Mouse (Mus musculus) heart, postnatal 25 days (tissue): ENCODE measurements around the gene Rbfox2. TPM values are rescaled to one million over a fixed set of nuclear protein-coding genes. Genes with fewer than 3 reads are reported as not detected.

Source experiments
- DNase-seq: peaks from one replicate; pipeline ENCODE4 v3.0.0; 2022; ENCODE audit warnings: low spot score
- intact Hi-C: fragments of 180-260 bp; cut with DNase I; formaldehyde crosslinking; loops from one replicate; pipeline ENCODE4 v1.15.1; 2025
- total RNA-seq, 2 experiments: library from RNA; stranded (reverse); gene quantifications; 2 replicates each; pipeline ENCODE4 v1.2.3; 2021

Gene Rbfox2
- total RNA-seq = 100 to 1,000 TPM; 111 to 117 TPM

DNA sequence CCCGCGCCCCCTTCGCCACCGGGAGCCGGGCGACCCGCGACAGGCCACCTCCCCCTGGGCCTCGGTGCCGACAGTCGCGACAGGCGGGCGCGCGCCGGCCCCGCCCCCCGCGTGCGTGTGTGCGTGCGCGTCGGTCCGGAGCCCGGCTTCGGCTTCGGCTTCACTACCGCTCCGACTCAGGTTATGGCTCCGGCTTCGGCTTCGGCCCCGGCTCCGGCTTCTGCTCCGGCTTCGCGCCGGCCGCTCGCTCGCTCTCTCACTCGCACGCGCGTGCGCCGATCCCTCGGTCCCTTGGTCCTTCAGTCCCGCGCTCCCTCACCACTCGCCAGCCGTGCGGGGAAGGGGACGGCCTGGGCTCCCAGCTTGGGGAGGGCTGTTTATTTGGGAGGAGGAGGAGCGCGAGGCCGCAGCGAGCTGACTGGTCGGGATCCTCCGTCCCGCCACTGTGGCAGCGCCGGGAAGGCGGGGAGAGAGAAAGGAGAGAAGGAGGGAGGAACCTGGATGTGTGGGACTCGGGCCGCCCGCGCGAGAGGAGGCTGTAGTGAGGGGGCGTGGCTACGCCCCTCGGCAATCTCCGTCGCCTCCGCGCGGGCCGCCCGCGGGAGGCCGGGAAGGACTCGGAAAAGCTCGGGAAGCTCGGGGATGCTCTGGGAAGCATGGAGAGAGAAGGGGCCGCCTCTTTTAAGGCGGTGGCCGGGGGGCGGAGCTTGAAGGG is at the start of gene Rbfox2:
Gene Rbfox2, minus strand, starts transcription at position 458 of the 715 bp plus-strand sequence.
- intact Hi-C loops = loop anchor here (2.0 kb wide), 1 partner anchor 30 kb away; no protein-coding TSS in a partner anchor

DNA sequence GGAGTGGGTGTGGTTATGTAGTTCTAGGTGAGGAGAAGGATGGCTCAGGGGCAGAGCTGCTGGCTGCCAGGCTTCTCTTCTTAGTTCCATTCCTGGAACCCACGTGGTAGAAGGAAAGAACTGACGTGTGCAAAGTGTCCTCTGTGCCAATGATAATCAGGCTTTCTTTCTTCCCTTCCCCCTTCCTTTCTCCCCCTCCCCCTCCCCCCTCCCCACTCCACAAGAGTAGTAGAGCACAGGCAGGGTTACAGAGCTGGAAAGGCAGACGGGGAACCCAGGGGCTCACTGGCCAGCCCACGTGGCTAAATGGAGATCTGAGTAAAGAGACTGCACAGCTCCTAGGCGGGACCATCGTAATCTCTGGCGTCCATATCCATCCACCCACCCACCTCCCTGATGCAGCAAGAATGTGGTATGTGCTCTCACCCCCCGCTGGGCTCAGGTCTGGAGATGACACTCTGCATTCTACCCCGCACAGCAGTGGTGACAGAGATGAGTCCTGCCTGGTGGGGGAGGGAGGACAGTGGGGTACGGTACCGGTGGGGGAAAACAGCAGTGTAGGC is 49.5 kb upstream of the Rbfox2 start:
- intact Hi-C loops = no loop called here
- DNase-seq = no peak

More for the DNA sequence above, at the start of gene Rbfox2:
- peak; percentile 93 for DNase-seq

DNA sequence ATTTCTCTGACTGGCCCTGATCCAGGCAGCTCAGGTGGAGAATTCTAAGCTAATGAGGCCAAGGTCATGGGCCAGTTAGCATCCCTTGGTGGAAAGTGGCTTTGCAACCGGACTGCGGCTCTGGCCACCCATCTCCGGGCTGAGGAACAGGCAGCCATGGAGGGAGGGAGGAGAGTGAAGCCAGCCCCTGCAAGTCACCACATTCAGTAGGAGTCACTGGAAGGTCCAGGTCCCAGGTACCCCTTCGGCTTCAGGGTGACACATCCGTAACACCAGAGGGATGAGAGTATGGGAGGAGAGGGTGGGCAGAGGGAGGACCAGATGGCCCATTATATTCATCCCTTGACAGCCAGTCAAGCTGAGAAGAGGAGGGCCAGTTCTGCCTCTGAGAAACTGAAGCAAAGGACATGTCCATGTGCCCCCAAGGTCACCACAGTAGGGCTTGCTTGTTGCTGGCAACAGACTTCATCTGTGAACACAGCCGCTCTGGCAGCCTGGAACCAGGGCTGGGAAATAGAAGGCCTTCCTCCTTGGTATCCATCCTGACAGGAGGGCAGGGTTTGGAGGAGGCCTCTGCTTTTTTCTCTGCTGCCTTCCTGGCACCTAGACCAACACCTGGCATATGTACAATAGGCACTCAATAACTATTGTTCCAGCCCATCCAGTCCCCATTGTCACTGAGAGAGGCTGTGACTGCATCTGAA is 48.2 kb upstream of the Rbfox2 start:
- DNase-seq = no peak
- intact Hi-C loops = no loop called here

- intact Hi-C loops = no loop called here
- DNase-seq = no peak
These were observed 47.7 kb upstream of the Rbfox2 start for GRCm38 (mm10) chr15:77354496-77354847.

DNA sequence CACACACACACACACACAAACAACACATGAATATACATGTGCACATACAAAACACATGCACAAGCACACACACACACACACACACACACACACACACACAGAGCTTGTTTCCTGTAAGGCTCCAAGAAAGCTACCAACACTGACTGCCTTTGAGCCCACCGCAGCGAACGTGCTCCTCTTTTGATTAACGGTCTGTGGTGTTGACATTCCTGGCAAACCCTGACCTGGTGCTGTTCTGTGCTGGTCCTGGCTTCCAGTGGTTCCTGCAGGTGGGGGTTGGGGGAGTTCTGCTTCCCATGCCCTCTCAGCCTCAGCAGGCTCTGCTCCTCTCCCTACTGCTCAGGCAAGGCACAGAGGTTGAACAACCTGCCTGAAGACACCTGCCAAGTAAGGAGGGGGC is 47.0 kb upstream of the Rbfox2 start:
- intact Hi-C loops = no loop called here
- DNase-seq = no peak

DNA sequence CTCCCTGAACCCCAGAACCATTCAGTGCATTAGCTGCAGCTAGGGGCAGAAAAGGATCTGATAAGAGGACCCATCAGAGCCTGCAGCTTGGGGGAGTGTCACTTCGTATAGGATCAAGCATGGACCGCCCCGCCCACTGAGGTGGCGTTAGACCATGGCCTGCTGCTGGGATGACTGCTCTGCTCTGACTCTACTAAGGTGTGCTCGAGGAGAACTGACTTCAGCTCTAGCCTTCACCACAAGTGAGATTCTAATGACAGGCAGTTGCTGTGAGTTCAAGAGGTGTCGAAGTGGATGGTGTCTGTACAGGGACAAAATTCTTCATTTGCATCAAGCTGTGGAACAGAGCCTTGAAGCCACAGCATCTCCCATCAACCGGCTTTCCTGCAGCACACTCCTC is 46.1 kb upstream of the Rbfox2 start:
- no peak for DNase-seq
- intact Hi-C loops = no loop called here

DNA sequence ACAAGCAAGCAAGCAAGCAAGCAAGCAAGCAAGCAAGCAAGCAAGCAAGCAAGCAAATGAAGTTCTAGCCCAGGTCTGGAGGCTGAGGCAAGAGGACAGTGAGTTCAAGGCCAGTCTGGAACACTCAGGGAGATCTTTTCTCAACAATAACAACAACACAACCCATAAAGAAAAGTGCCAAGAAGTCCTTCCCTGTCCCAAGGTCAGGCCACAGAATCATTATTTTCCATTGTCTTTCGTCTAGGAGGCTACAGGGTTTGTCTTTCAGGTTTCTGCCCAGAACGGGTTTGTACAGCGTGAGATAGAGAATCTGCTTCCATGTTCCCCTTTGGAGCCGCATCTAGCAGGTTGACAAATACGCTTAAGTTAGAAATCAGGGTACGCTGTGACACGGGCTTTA is 43.3 kb upstream of the Rbfox2 start:
- intact Hi-C loops = no loop called here
- no peak for DNase-seq

- intact Hi-C loops = no loop called here
- no peak for DNase-seq
These were observed 41.3 kb upstream of the Rbfox2 start for GRCm38 (mm10) chr15:77348146-77348545.

DNA sequence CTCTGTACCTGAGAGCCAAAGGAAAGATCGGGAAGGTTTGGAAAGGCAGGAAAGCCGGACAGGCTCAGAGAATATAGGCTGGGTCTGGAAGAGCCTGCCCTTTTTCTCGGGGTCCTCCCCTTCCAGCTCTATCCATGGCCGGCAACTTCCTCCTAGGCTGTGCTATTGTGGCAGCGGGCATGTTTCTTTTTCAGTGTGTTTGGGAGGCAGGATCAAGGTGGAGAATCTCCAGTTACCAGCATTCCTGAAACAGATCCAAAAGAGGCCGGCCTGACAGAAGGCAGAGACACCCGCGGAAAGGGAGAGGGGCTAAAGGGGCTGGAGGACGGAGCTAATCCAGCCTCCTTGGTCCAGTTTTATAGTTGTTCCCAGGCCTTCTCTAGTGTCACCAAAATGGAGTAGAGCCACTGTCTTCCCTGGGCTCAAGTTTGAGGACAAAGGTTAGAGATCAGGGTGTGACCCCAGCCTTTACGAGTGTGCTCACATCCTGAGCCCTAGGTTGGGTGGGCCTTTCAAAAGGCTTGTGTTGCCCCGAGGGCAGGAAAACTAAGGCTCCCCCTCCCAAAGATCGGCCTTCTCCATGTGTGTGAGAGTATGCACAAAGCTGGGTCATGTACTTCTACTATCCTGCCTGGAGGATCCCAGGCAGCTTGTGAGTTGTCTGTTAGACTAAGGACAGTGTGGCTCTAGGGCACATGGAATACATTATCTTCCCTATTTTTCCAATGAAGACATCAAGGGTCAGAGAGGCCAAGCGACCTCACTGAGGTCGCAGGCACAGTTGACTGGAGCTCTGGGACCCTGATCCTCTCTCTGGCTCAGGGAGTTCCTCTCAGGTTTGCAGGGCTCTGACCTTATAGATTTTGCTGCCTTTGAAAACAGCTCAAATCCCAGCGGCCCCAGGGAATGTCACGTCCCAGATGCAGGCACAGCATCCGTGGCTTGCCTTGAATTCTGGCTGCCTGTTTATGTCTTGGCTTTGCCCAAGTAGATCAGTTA is 37.6 kb upstream of the Rbfox2 start:
- intact Hi-C loops = no loop called here

DNA sequence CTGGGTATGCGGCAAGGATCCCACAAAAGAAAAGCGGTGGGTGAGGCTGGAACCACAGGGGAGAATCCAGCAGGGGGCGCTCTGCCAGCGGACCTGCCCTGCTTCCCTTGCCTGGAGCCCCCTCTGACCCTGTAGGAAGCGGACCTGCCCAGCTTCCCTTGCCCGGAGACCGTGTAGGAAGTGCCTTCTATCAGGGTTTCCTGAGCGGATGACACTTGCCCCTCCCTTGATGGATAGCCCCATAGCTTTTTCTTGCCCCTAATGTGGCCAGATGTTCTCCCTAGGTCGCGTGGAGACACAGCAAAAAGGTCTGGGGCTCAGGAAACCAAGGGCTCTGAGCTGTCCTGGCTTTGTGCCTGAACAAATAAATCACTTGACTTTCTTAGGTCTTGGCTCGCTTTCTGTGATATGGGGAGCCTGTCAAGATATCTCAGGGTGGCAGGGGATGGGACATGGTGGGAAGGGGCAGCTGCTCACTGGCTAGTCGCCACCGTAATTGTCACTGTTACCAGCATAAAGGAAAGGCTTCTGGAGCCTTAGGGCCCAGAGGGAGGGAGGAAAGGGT is 36.8 kb upstream of the Rbfox2 start:
- peak; percentile 71 for DNase-seq
- intact Hi-C loops = loop anchor here (2.0 kb wide), 1 partner anchor 15 kb away; no protein-coding TSS in a partner anchor

More for the DNA sequence above, 37.6 kb upstream of the Rbfox2 start:
- DNase-seq = no peak

DNA sequence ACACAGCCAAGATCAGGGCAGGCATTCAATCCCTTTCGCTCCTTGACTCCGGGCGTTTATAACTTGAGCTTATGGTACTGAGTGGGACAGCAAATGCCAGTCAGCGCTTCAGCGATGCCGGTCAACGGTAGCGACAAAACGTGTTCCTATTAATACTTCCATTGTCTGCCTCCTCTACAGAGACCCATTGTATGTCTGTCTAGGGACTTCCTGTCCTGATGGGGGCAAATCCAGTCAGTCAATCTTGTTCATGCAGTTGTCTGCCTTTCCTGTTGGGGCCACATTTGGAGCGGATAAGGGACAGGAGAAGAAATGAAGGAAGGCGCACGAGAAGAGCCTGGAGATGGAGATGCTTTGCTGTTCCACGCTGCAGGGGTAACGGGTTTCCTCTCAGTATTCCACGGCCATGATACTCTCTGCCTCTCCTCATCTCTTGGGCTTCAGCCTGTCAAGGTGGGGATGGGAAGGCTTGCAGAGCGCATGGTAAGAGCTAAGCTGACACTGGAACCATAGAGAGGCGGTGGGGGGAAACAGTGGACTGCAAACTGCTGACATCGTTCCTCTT is 36.2 kb upstream of the Rbfox2 start:
- intact Hi-C loops = loop anchor here (2.0 kb wide), 1 partner anchor 16 kb away; no protein-coding TSS in a partner anchor
- no peak for DNase-seq

GRCm38 (mm10) chr15:77342005-77342404 is 35.2 kb upstream of the Rbfox2 start:
- intact Hi-C loops = loop anchor here (2.0 kb wide), 1 partner anchor 17 kb away; no protein-coding TSS in a partner anchor

DNA sequence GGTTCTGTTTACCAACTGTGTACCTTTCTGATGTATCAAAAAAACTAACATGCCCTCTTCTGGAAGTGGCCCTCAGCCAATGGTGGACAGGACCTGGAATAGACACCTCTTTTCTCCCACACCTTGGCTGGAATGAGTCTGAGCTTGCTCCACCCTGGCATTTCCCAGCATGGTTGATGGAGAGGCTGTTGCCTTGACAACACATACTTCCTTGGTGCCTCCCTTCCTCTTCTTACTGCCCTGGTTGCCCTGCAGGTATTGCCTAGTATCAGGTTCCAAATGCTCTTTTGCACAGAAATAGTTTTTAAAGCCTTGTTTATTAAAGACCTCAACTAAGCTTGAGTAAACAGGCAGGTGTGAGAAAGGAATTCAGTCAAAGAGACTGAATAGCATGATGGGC is 33.8 kb upstream of the Rbfox2 start:
- no peak for DNase-seq
- intact Hi-C loops = no loop called here

More at GRCm38 (mm10) chr15:77342005-77342404, 35.2 kb upstream of the Rbfox2 start:
- no peak for DNase-seq

DNA sequence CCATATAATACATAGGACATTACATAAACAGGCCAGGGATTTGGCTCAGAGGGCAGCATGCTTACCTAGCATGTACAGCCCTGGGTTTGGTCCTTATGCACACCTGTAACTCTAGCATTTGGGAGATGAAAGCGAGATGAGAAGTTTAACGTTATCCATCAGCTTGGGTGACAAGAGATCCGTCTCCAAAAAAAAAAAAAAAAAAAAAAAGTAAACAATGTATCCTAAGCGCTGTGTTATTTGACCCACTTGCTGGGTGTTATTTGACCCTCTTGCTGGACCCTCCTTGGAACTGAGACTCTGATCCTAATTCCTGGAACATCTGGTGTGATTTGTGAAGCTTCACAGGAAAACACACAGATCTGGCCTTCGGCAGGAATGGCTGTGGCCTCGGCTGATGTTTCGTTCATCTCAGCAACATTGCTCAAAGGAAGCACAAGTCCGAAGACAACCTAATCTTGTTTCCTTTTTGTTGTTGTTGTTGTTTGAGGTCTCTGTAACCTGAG is 32.2 kb upstream of the Rbfox2 start:
- DNase-seq = no peak
- intact Hi-C loops = loop anchor here (5.0 kb wide), 1 partner anchor 82 kb away; no protein-coding TSS in a partner anchor

GRCm38 (mm10) chr15:77338451-77338850 is 31.6 kb upstream of the Rbfox2 start:
- intact Hi-C loops = loop anchor here (5.0 kb wide), 1 partner anchor 81 kb away; no protein-coding TSS in a partner anchor
- no peak for DNase-seq

DNA sequence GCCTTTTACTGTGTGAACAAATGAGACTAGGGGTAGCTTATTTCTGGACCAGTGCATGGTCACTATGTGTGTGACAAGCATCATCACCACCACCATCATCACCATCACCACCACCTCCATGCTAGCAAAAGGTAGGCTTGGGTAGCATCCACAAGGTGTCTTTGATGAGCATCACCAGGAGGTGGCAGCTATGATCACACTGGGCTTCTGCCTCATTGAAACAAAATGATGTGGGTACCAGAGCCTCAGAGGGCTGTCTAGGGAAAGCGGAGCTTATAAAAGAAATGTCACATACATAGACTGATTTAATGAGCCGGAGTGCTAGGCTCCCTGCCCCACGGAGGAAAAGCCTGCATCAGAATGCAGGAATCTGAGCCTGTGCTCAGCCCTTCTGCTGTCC is 31.1 kb upstream of the Rbfox2 start:
- intact Hi-C loops = loop anchor here (2.0 to 5.0 kb wide), 2 partner anchors 31 to 81 kb away; partner anchors contain the start of gene Rbfox2
- DNase-seq = no peak

- no peak for DNase-seq
- intact Hi-C loops = loop anchor here (1.0 to 5.0 kb wide), 3 partner anchors 30 to 111 kb away; partner anchors contain the start of gene Rbfox2
These were observed 30.2 kb upstream of the Rbfox2 start for GRCm38 (mm10) chr15:77336968-77337341.

- intact Hi-C loops = loop anchor here (1.0 to 5.0 kb wide), 3 partner anchors 30 to 110 kb away; partner anchors contain the start of gene Rbfox2
- DNase-seq = peak; percentile 93
These were observed 29.6 kb upstream of the Rbfox2 start for GRCm38 (mm10) chr15:77336287-77336967.
